Mouse (Mus musculus): ENCODE measurements around the gene Cfap54. TPM values are rescaled to one million over a fixed set of nuclear protein-coding genes. Genes with fewer than 3 reads are reported as not detected.
A peak's percentile ranks its signal among the peaks of the same experiment; 100 is the strongest.

Gene Cfap54
- polyA plus RNA-seq, 1 experiment from 2014 or later, result 3.1 TPM

- no peak for TF ChIP-seq CTCF (IDR thresholded peaks at IDR 0.05)
- ChIA-PET POLR2A (interaction anchor here (0.7 kb wide), 1 partner anchor 12 kb away, joined by 4 read pairs; no protein-coding TSS in a partner anchor), CTCF (no interaction called here)
- no peak for DNase-seq (ENCODE audit: low read depth, low spot score)
- ATAC-seq, result no peak
- in situ Hi-C loops (cut with MboI; ENCODE audit: low pct_unique_long_range_greater_than_20kb), result no loop called here
- no peaks in the 10 kb centered on the region for H3K27me3 ChIP-seq
Observed at GRCm38 (mm10) chr10:93036532-93036931, 44.9 kb downstream of the Cfap54 start.

GRCm38 (mm10) chr10:93035489-93035888 is 45.9 kb downstream of the Cfap54 start:
- DNase-seq (ENCODE audit: low read depth, low spot score) (no peak), ATAC-seq (no peak)
- H3K27me3 ChIP-seq, result no peaks in the 10 kb centered on the region
- CTCF ChIA-PET, result interaction anchor here (0.9 to 1.1 kb wide), 2 partner anchors 20 to 87 kb away, joined by 3 to 4 read pairs; no protein-coding TSS in a partner anchor
- POLR2A ChIA-PET, result no interaction called here
- TF ChIP-seq CTCF (IDR thresholded peaks at IDR 0.05), result no peak
- in situ Hi-C loops (cut with MboI; ENCODE audit: low pct_unique_long_range_greater_than_20kb), result no loop called here

GRCm38 (mm10) chr10:93023295-93023694 is 58.1 kb downstream of the Cfap54 start:
- ChIA-PET POLR2A (no interaction called here), CTCF (no interaction called here)
- TF ChIP-seq CTCF (IDR thresholded peaks at IDR 0.05), result no peak
- no peak for DNase-seq (ENCODE audit: low read depth, low spot score)
- no peak for ATAC-seq
- H3K27me3 ChIP-seq, result no peaks in the 10 kb centered on the region
- in situ Hi-C loops (cut with MboI; ENCODE audit: low pct_unique_long_range_greater_than_20kb), result loop anchor here (10.0 to 25.0 kb wide), 2 partner anchors 1286 to 1728 kb away; no protein-coding TSS in a partner anchor

- ATAC-seq, result no peak
- peak; percentile 92 for TF ChIP-seq CTCF (IDR thresholded peaks at IDR 0.05)
- H3K27me3 ChIP-seq, result no peaks in the 10 kb centered on the region
- in situ Hi-C loops (cut with MboI; ENCODE audit: low pct_unique_long_range_greater_than_20kb), result loop anchor here (10.0 to 25.0 kb wide), 4 partner anchors 359 to 1469 kb away; no protein-coding TSS in a partner anchor
- POLR2A ChIA-PET, result no interaction called here
- DNase-seq (ENCODE audit: low read depth, low spot score), result no peak
- CTCF ChIA-PET, result interaction anchor here (1.3 to 1.5 kb wide), 3 partner anchors 21 to 1274 kb away, joined by 3 to 5 read pairs (median 4); no protein-coding TSS in a partner anchor
Observed at GRCm38 (mm10) chr10:93014059-93014795, 67.2 kb downstream of the Cfap54 start.

GRCm38 (mm10) chr10:93011085-93011484 is 70.3 kb downstream of the Cfap54 start:
- DNase-seq (ENCODE audit: low read depth, low spot score), result no peak
- in situ Hi-C loops (cut with MboI; ENCODE audit: low pct_unique_long_range_greater_than_20kb), result loop anchor here (10.0 to 25.0 kb wide), 4 partner anchors 356 to 1466 kb away; no protein-coding TSS in a partner anchor
- TF ChIP-seq CTCF (IDR thresholded peaks at IDR 0.05), result no peak
- ChIA-PET CTCF (no interaction called here), POLR2A (no interaction called here)
- H3K27me3 ChIP-seq, result no peaks in the 10 kb centered on the region
- ATAC-seq, result no peak

GRCm38 (mm10) chr10:93006970-93007369 is 74.4 kb downstream of the Cfap54 start:
- no peaks in the 10 kb centered on the region for H3K27me3 ChIP-seq
- CTCF ChIA-PET, result interaction anchor here (1.1 kb wide), 1 partner anchor 11 kb away, joined by 3 read pairs; no protein-coding TSS in a partner anchor
- no peak for TF ChIP-seq CTCF (IDR thresholded peaks at IDR 0.05)
- in situ Hi-C loops (cut with MboI; ENCODE audit: low pct_unique_long_range_greater_than_20kb), result loop anchor here (25.0 kb wide), 1 partner anchor 1270 kb away; no protein-coding TSS in a partner anchor
- POLR2A ChIA-PET, result no interaction called here
- DNase-seq (ENCODE audit: low read depth, low spot score) (no peak), ATAC-seq (no peak)

- in situ Hi-C loops (cut with MboI; ENCODE audit: low pct_unique_long_range_greater_than_20kb), result loop anchor here (25.0 kb wide), 1 partner anchor 1269 kb away; no protein-coding TSS in a partner anchor
- ChIA-PET POLR2A (no interaction called here), CTCF (no interaction called here)
- no peak for TF ChIP-seq CTCF (IDR thresholded peaks at IDR 0.05)
- no peaks in the 10 kb centered on the region for H3K27me3 ChIP-seq
- no peak for DNase-seq (ENCODE audit: low read depth, low spot score)
- no peak for ATAC-seq
Observed at GRCm38 (mm10) chr10:93006405-93006804, 75.0 kb downstream of the Cfap54 start.

GRCm38 (mm10) chr10:92998536-92998935 is 82.9 kb downstream of the Cfap54 start:
- ATAC-seq (no peak), DNase-seq (ENCODE audit: low read depth, low spot score) (no peak)
- in situ Hi-C loops (cut with MboI; ENCODE audit: low pct_unique_long_range_greater_than_20kb), result no loop called here
- ChIA-PET POLR2A (no interaction called here), CTCF (no interaction called here)
- no peak for TF ChIP-seq CTCF (IDR thresholded peaks at IDR 0.05)
- H3K27me3 ChIP-seq, result no peaks in the 10 kb centered on the region

GRCm38 (mm10) chr10:92995186-92995585 is 86.2 kb downstream of the Cfap54 start:
- no peak for ATAC-seq
- H3K27me3 ChIP-seq, result peaks cover 3% of the 10 kb centered on the region
- ChIA-PET POLR2A (no interaction called here), CTCF (interaction anchor here (1.3 kb wide), 1 partner anchor 13 kb away, joined by 3 read pairs; no protein-coding TSS in a partner anchor)
- TF ChIP-seq CTCF (IDR thresholded peaks at IDR 0.05), result no peak
- DNase-seq (ENCODE audit: low read depth, low spot score), result no peak
- in situ Hi-C loops (cut with MboI; ENCODE audit: low pct_unique_long_range_greater_than_20kb), result no loop called here

- ChIA-PET CTCF (no interaction called here), POLR2A (no interaction called here)
- peak; percentile 25 for TF ChIP-seq CTCF (IDR thresholded peaks at IDR 0.05)
- ATAC-seq, result no peak
- in situ Hi-C loops (cut with MboI; ENCODE audit: low pct_unique_long_range_greater_than_20kb), result no loop called here
- no peak for DNase-seq (ENCODE audit: low read depth, low spot score)
- H3K27me3 ChIP-seq, result peaks cover 3% of the 10 kb centered on the region
Observed at GRCm38 (mm10) chr10:92994340-92994739, 87.1 kb downstream of the Cfap54 start.

- ChIA-PET POLR2A (no interaction called here), CTCF (no interaction called here)
- no peak for ATAC-seq
- peaks cover 3% of the 10 kb centered on the region for H3K27me3 ChIP-seq
- in situ Hi-C loops (cut with MboI; ENCODE audit: low pct_unique_long_range_greater_than_20kb), result no loop called here
- TF ChIP-seq CTCF (IDR thresholded peaks at IDR 0.05), result no peak
- DNase-seq (ENCODE audit: low read depth, low spot score), result no peak
Observed at GRCm38 (mm10) chr10:92992526-92992925, 88.9 kb downstream of the Cfap54 start.

Data from Patski (cell line).